Mouse (Mus musculus) forebrain, embryonic 16.5 days (tissue): Measurements from ENCODE around the gene Megf11. TPM values are rescaled to one million over a fixed set of nuclear protein-coding genes. Genes with fewer than 3 reads are reported as not detected.
"Not testable (repeated sequence)": the region's sequence is repeated elsewhere in the genome, so short reads cannot be mapped to it uniquely, and the experiment has no call there.

ENCODE experiments used
- ATAC-seq: fragments of 200-750 bp; cut with Nextera tagmentation; 2 replicates; pipeline ENCODE4 v1.8.0; 2017; ENCODE audit warnings: mild to moderate bottlenecking, moderate library complexity
- H3K27ac ChIP-seq: fragments of 300-500 bp; sonication (generic); 2 replicates; pipeline ENCODE4 v1.5.1; 2014; ENCODE audit warnings: low read length, control low read depth
- H3K27me3 ChIP-seq: fragments of 300-500 bp; sonication (generic); replicated peaks from 2 replicates; pipeline ENCODE4 v1.6.1; 2014; ENCODE audit warnings: low read length; ENCODE audit not compliant: control insufficient read depth, insufficient read depth
- H3K36me3 ChIP-seq: fragments of 300-500 bp; sonication (generic); 2 replicates; pipeline ENCODE4 v1.6.1; 2014; ENCODE audit not compliant: control insufficient read depth, insufficient read depth
- H3K4me1 ChIP-seq: fragments of 300-500 bp; sonication (generic); replicated peaks from 2 replicates; pipeline ENCODE4 v1.6.1; 2014; ENCODE audit warnings: low read length; ENCODE audit not compliant: control insufficient read depth, insufficient read depth
- H3K4me2 ChIP-seq: fragments of 300-500 bp; sonication (generic); 2 replicates; pipeline ENCODE4 v1.6.1; 2014; ENCODE audit warnings: mild to moderate bottlenecking, low read length, control low read depth
- H3K4me3 ChIP-seq: fragments of 300-500 bp; sonication (generic); replicated peaks from 2 replicates; pipeline ENCODE4 v1.5.1; 2014; ENCODE audit warnings: mild to moderate bottlenecking, low read length, control low read depth
- H3K9ac ChIP-seq: fragments of 300-500 bp; sonication (generic); replicated peaks from 2 replicates; pipeline ENCODE4 v1.6.1; 2014; ENCODE audit warnings: low read depth, low read length, control low read depth
- H3K9me3 ChIP-seq: fragments of 300-500 bp; sonication (generic); 2 replicates; pipeline ENCODE4 v1.6.1; 2016; ENCODE audit warnings: low read length; ENCODE audit not compliant: control insufficient read depth
- WGBS: fragments of 180-500 bp; shearing (Covaris S2); extraction: QIAGEN DNeasy Blood & Tissue Kit; methylation state at CpG from one replicate; pipeline ENCODE4 v1.1.7; 2014; 5-methylcytosine and 5-hydroxymethylcytosine counted together
- polyA plus RNA-seq: library from polyadenylated mRNA; unstranded; fragments of >200 nt; fragmentation: Nextera tagmentation; extraction: Ambion mirVana; gene quantifications from 2 replicates; pipeline ENCODE4 v1.2.1, GENCODE M21; 2015

Gene Megf11
- polyA plus RNA-seq, 1 experiment from 2014 or later: 10.1 TPM

GRCm38 (mm10) chr9:64704073-64704840 is 318.8 kb downstream of the Megf11 start:
- Histone ChIP-seq H3K4me3 (no peak overlapping the region), H3K9ac (no peak overlapping the region), H3K4me1 (no peaks in the 10 kb centered on the region), H3K4me2 (no peak overlapping the region), H3K9me3 (no peaks in the 10 kb centered on the region), H3K27me3 (no peaks in the 10 kb centered on the region), H3K27ac (no peak overlapping the region), H3K36me3 (peaks cover 8% of the 10 kb centered on the region)
- ATAC-seq: no peak
- WGBS: 93% methylated on average over 5 of the region's 5 CpGs

GRCm38 (mm10) chr9:64710291-64710690 is 324.9 kb downstream of the Megf11 start:
- not testable (repeated sequence) for ATAC-seq, H3K9me3 ChIP-seq
- WGBS: 98% methylated on average over 3 of the region's 5 CpGs

GRCm38 (mm10) chr9:64719526-64720163 is 334.2 kb downstream of the Megf11 start:
- peaks cover under 1% of the 10 kb centered on the region; the same call in 1 of the 2 replicates for H3K36me3 ChIP-seq
- H3K9ac ChIP-seq: no peak overlapping the region
- no peak for ATAC-seq
- no peak overlapping the region for H3K27ac ChIP-seq
- H3K27me3 ChIP-seq: no peaks in the 10 kb centered on the region
- H3K4me1 ChIP-seq: no peaks in the 10 kb centered on the region
- H3K9me3 ChIP-seq: no peaks in the 10 kb centered on the region
- no peak overlapping the region for H3K4me3 ChIP-seq
- no peak overlapping the region for H3K4me2 ChIP-seq
- WGBS: 82% methylated on average over 5 of the region's 5 CpGs

More at GRCm38 (mm10) chr9:64710291-64710690, 324.9 kb downstream of the Megf11 start:
- not testable (repeated sequence) for H3K27ac ChIP-seq, H3K4me1 ChIP-seq, H3K27me3 ChIP-seq, H3K4me2 ChIP-seq, H3K4me3 ChIP-seq, H3K9ac ChIP-seq, H3K36me3 ChIP-seq

DNA sequence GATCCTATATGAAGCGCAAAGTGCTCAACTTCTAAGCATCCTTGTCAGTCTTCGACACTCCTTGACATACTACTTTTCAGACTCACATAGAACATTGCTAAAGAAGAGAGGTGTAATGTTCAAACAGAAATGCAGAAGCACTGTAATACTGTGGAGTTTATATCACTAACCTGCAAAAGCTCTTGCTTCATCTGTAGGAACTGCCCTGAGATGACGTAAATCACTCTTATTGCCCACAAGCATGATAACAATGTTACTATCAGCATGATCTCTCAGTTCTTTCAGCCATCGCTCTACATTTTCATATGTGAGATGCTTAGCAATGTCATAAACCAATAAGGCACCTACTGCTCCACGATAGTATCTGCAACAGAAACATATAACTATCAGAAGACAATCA is 341.0 kb downstream of the Megf11 start:
- no peak for ATAC-seq
- no peak overlapping the region for H3K4me3 ChIP-seq
- H3K4me2 ChIP-seq: no peak overlapping the region
- WGBS: 97% methylated on average over 5 of the region's 5 CpGs
- no peak overlapping the region for H3K9ac ChIP-seq
- no peaks in the 10 kb centered on the region for H3K4me1 ChIP-seq
- no peaks in the 10 kb centered on the region for H3K9me3 ChIP-seq
- H3K36me3 ChIP-seq: peaks cover 15% of the 10 kb centered on the region
- no peak overlapping the region for H3K27ac ChIP-seq
- H3K27me3 ChIP-seq: no peaks in the 10 kb centered on the region

DNA sequence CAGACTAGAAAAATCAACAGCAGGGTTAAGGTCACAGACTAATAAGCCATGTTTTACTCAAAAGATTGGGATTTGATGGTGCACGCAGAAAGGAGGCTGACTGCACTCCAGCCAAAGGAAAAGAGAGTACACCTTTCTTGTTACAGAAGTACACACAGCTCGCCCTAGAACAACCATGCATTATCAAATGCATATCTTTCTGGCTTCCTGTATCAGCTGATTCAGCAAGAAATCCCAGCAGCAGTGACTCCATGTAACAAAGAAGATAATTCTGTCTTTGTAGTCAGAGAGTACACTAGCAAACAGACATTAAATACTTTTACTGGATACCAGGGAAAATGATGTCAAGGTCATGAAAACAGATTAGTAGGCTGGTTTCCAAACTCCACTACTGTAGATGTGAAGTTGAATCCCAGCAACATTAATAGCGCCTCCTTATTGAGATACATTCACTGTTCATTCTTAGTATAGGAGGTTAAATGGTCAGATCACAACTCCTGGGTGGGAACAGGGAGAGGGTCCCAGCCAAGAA is 345.7 kb downstream of the Megf11 start:
- no peak for ATAC-seq
- no peak overlapping the region for H3K9ac ChIP-seq
- no peak overlapping the region for H3K27ac ChIP-seq
- no peak overlapping the region for H3K4me2 ChIP-seq
- no peaks in the 10 kb centered on the region for H3K9me3 ChIP-seq
- no peak overlapping the region for H3K4me3 ChIP-seq
- peaks cover 4% of the 10 kb centered on the region for H3K4me1 ChIP-seq
- 92% methylated on average over 3 of the region's 3 CpGs for WGBS
- peaks cover 6% of the 10 kb centered on the region; the same call in 1 of the 2 replicates for H3K36me3 ChIP-seq
- no peaks in the 10 kb centered on the region for H3K27me3 ChIP-seq

DNA sequence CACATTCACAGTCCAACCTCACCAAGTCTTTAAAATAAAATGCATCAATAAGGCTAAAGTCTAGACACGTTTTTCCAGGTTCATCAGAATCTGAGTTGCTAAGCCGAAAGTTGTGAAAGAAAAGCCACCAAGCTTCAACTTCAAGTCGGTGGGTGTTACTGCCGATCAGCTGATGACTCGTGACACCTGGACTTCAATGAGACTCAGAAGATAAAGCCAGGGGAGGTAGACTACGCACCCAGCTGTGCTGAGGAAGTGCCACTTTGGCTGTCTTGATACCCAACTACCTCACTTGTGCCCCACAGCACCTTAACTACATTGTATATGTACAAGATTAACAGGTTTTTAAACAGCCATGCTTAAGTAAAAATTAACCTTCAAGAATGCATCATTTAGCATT is 348.7 kb downstream of the Megf11 start:
- no peak for ATAC-seq
- Histone ChIP-seq H3K4me2 (no peak overlapping the region), H3K4me1 (peaks cover 8% of the 10 kb centered on the region), H3K27ac (no peak overlapping the region), H3K4me3 (no peak overlapping the region), H3K9me3 (no peaks in the 10 kb centered on the region), H3K36me3 (no peaks in the 10 kb centered on the region), H3K27me3 (no peaks in the 10 kb centered on the region), H3K9ac (no peak overlapping the region)
- 83% methylated on average over 6 of the region's 6 CpGs for WGBS

GRCm38 (mm10) chr9:64734992-64735391 is 349.6 kb downstream of the Megf11 start:
- H3K27ac ChIP-seq, H3K4me2 ChIP-seq, H3K4me1 ChIP-seq, H3K27me3 ChIP-seq, H3K9me3 ChIP-seq, H3K9ac ChIP-seq, H3K36me3 ChIP-seq, ATAC-seq, H3K4me3 ChIP-seq: not testable (repeated sequence)
- WGBS: 90% methylated on average over 7 of the region's 7 CpGs

- no peaks in the 10 kb centered on the region for H3K27me3 ChIP-seq
- H3K4me2 ChIP-seq: peak overlapping the region; percentile 82
- no peaks in the 10 kb centered on the region for H3K36me3 ChIP-seq
- no peaks in the 10 kb centered on the region for H3K9me3 ChIP-seq
- WGBS: 8% methylated on average over 9 of the region's 9 CpGs
- H3K4me3 ChIP-seq: peak overlapping the region; percentile 65
- peak overlapping the region; percentile 96 for H3K27ac ChIP-seq
- peaks cover 8% of the 10 kb centered on the region for H3K4me1 ChIP-seq
- peak overlapping the region; percentile 76 for H3K9ac ChIP-seq
- no peak for ATAC-seq
These were observed 350.7 kb downstream of the Megf11 start for GRCm38 (mm10) chr9:64736076-64736638.

GRCm38 (mm10) chr9:64736639-64737405 is 351.4 kb downstream of the Megf11 start:
- peak; percentile 85 for ATAC-seq
- Histone ChIP-seq H3K9ac (peak overlapping the region; percentile 76), H3K27ac (peak overlapping the region; percentile 96), H3K4me3 (peak overlapping the region; percentile 65), H3K9me3 (no peaks in the 10 kb centered on the region), H3K36me3 (no peaks in the 10 kb centered on the region), H3K4me2 (peak overlapping the region; percentile 82), H3K4me1 (peaks cover 8% of the 10 kb centered on the region), H3K27me3 (no peaks in the 10 kb centered on the region)
- 0% methylated on average over 30 of the region's 35 CpGs for WGBS
